Mouse (Mus musculus): ENCODE data around the gene Lhfpl4. TPM values are rescaled to one million over a fixed set of nuclear protein-coding genes. Genes with fewer than 3 reads are reported as not detected.
A peak's percentile ranks its signal among the peaks of the same experiment; 100 is the strongest.

The Lhfpl4 gene
- total and polyA plus RNA-seq, 2 experiments from 2014 or later, result 66.1 to 81.3 TPM

DNA sequence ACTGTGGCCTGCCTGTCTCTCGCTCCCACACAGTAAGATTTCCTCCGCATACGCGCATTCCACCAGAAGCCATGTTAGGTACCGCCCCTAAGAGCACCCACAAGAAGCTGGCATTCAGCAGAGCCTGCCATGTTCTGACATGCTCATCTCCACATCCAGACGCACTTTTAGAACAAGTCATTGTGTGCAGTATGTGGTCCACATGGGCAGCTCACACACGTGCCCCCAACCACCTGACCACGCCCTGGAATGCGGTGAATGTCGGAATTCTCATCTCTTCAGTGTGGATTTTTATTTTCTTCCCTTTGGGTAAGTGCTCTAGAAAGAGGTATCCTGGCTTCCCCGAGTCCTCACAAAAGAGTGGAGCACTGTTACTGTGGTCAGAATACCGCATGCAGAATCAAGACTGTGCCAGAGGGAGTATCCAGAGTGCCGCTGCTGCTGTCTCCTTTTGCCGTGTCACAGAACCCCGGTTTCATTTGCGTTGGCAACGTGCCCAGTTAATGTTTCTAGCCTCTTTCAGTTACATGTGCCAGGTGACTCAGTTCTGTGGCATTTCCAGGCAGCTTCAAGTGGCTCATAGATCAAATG, 28.4 kb downstream of the Lhfpl4 start:
- peak; percentile 30 for DNase-seq (ENCODE audit: low spot score)
- 72% methylated on average over 17 of the region's 17 CpGs for WGBS

DNA sequence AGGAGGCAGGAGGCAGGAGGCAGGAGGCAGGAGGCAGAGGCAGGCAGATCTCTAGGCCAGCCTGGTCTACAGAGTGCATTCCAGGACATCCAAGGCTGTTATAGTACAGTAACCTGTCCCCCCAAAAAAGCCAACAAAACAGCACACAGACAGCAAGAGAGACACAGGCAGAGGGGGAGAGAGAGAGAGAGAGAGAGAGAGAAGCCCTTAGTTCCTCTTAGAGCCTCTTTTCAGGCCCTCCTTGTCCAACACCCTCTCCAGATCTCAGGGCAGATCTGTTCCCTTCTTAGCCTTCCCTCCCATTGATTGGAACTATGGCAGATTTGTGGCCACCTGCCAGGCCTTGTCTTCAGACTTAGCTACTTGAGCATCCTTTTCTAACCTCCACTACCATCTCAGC, 31.7 kb downstream of the Lhfpl4 start:
- no peak for DNase-seq (ENCODE audit: low spot score)
- ATAC-seq (ENCODE audit: low FRiP score), result no peak
- no peaks in the 10 kb centered on the region for H3K9me3 ChIP-seq (ENCODE audit: low read length)
- no peak overlapping the region for H3K27ac ChIP-seq (ENCODE audit: low read depth, low read length)
- no peak for TF ChIP-seq CTCF (IDR thresholded peaks at IDR 0.05)
- no peaks in the 10 kb centered on the region for H3K36me3 ChIP-seq (ENCODE audit: insufficient read depth, low read length)
- no peaks in the 10 kb centered on the region for H3K27me3 ChIP-seq (ENCODE audit: insufficient read depth, low read length)
- no peak overlapping the region for H3K4me2 ChIP-seq (ENCODE audit: low read depth, low read length, poor library complexity, severe bottlenecking)
- H3K4me1 ChIP-seq (ENCODE audit: insufficient read depth, low read length), result no peaks in the 10 kb centered on the region
- H3K9ac ChIP-seq (replicated peaks; ENCODE audit: low read length, poor library complexity, severe bottlenecking), result no peak overlapping the region
- H3K4me3 ChIP-seq (ENCODE audit: low read depth, low read length), result no peak overlapping the region

More for the DNA sequence above, 28.4 kb downstream of the Lhfpl4 start:
- ATAC-seq (ENCODE audit: low FRiP score), result 0 out of 2 replicates have a peak, but pooled peaks have one; percentile 25
- H3K36me3 ChIP-seq (ENCODE audit: insufficient read depth, low read length), result peaks cover 13% of the 10 kb centered on the region
- H3K4me1 ChIP-seq (ENCODE audit: insufficient read depth, low read length), result no peaks in the 10 kb centered on the region
- H3K4me3 ChIP-seq (ENCODE audit: low read depth, low read length), result no peak overlapping the region
- H3K9ac ChIP-seq (replicated peaks; ENCODE audit: low read length, poor library complexity, severe bottlenecking), result no peak overlapping the region
- peak overlapping the region; percentile 12; the same call in 1 of the 2 replicates for H3K27ac ChIP-seq (ENCODE audit: low read depth, low read length)
- no peak for TF ChIP-seq CTCF (IDR thresholded peaks at IDR 0.05)
- no peaks in the 10 kb centered on the region for H3K27me3 ChIP-seq (ENCODE audit: insufficient read depth, low read length)
- H3K9me3 ChIP-seq (ENCODE audit: low read length), result no peaks in the 10 kb centered on the region
- no peak overlapping the region for H3K4me2 ChIP-seq (ENCODE audit: low read depth, low read length, poor library complexity, severe bottlenecking)

DNA sequence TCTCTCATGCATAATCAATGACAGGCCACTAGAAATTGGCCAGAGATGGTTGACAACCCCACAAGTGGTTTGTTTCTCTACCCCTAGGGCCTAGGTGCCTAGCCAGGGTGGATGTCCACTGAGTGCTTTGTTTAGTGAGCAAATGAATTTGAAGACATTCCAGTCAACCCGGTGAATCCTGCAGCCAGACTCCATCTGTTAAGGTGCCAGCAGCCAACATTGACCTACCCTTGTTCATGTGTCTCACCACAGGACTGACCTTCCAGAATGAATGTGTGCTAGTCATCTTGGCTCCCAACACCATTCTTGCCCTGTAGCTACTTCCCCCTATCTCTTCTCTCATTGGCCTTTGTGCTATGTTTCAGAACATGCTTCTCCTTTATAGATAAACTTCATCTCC, 33.2 kb downstream of the Lhfpl4 start:
- TF ChIP-seq CTCF (IDR thresholded peaks at IDR 0.05), result no peak
- no peak overlapping the region for H3K4me2 ChIP-seq (ENCODE audit: low read depth, low read length, poor library complexity, severe bottlenecking)
- DNase-seq (ENCODE audit: low spot score) (no peak), ATAC-seq (ENCODE audit: low FRiP score) (no peak)
- H3K27me3 ChIP-seq (ENCODE audit: insufficient read depth, low read length), result no peaks in the 10 kb centered on the region
- H3K4me3 ChIP-seq (ENCODE audit: low read depth, low read length), result no peak overlapping the region
- H3K4me1 ChIP-seq (ENCODE audit: insufficient read depth, low read length), result no peaks in the 10 kb centered on the region
- no peaks in the 10 kb centered on the region for H3K9me3 ChIP-seq (ENCODE audit: low read length)
- no peaks in the 10 kb centered on the region for H3K36me3 ChIP-seq (ENCODE audit: insufficient read depth, low read length)
- H3K9ac ChIP-seq (replicated peaks; ENCODE audit: low read length, poor library complexity, severe bottlenecking), result no peak overlapping the region
- 93% methylated on average over 1 of the region's 1 CpGs for WGBS
- no peak overlapping the region for H3K27ac ChIP-seq (ENCODE audit: low read depth, low read length)

- DNase-seq (ENCODE audit: low spot score), result no peak
- H3K27ac ChIP-seq (ENCODE audit: low read depth, low read length), result no peak overlapping the region
- no peak overlapping the region for H3K4me2 ChIP-seq (ENCODE audit: low read depth, low read length, poor library complexity, severe bottlenecking)
- no peak for TF ChIP-seq CTCF (IDR thresholded peaks at IDR 0.05)
- WGBS, result 94% methylated on average over 10 of the region's 10 CpGs
- no peak for ATAC-seq (ENCODE audit: low FRiP score)
- H3K9ac ChIP-seq (replicated peaks; ENCODE audit: low read length, poor library complexity, severe bottlenecking), result no peak overlapping the region
- H3K27me3 ChIP-seq (ENCODE audit: insufficient read depth, low read length), result no peaks in the 10 kb centered on the region
- H3K4me3 ChIP-seq (ENCODE audit: low read depth, low read length), result no peak overlapping the region
- H3K9me3 ChIP-seq (ENCODE audit: low read length), result no peaks in the 10 kb centered on the region
- peaks cover 5% of the 10 kb centered on the region; the same call in 1 of the 2 replicates for H3K36me3 ChIP-seq (ENCODE audit: insufficient read depth, low read length)
- H3K4me1 ChIP-seq (ENCODE audit: insufficient read depth, low read length), result no peaks in the 10 kb centered on the region
Measured at GRCm38 (mm10) chr6:113160106-113160505, 35.1 kb downstream of the Lhfpl4 start.

DNA sequence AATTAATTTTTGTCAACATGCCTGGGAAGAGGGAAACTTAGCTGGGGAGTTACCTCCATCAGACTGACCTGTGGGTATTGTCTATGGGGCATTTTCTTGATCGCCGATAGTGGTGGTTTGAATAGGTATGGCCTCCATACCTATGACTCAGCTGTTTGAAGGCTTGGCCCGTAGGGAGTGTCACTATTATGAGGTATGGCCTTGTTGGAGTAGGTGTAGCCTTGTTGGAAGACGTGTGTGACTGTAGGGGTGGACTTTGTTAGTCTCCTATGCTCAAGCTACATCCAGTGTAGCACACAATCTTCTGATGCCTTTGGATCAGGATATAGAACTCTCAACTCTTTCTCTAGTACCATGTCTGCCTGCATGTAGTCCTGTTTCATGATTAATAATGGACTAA, 39.1 kb downstream of the Lhfpl4 start:
- Histone ChIP-seq H3K36me3 (ENCODE audit: insufficient read depth, low read length) (peaks cover 39% of the 10 kb centered on the region), H3K27ac (ENCODE audit: low read depth, low read length) (no peak overlapping the region), H3K27me3 (ENCODE audit: insufficient read depth, low read length) (no peaks in the 10 kb centered on the region), H3K9ac (replicated peaks; ENCODE audit: low read length, poor library complexity, severe bottlenecking) (no peak overlapping the region), H3K4me2 (ENCODE audit: low read depth, low read length, poor library complexity, severe bottlenecking) (no peak overlapping the region), H3K4me1 (ENCODE audit: insufficient read depth, low read length) (no peaks in the 10 kb centered on the region), H3K9me3 (ENCODE audit: low read length) (no peaks in the 10 kb centered on the region), H3K4me3 (ENCODE audit: low read depth, low read length) (no peak overlapping the region)
- DNase-seq (ENCODE audit: low spot score) (no peak), ATAC-seq (ENCODE audit: low FRiP score) (no peak)
- 93% methylated on average over 4 of the region's 4 CpGs for WGBS
- no peak for TF ChIP-seq CTCF (IDR thresholded peaks at IDR 0.05)

DNA sequence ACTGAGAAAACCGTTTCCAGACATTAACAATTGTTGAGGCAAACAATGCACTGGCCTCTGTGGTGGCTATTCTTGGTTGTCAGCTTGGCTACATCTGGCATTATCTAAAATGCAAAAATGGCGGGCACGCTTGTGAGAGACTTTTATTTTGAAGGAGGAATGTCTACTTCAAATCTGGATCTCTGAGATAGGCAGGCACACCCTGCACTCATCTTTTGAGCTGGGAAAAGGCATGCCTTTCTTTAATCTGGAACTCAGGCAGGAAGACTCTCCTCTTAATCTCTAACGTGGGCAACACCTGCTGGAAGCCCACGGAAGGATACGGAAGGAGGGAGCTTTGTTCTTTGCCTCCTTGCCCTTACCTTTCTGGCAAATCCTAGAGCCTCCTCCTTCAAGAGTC, 40.3 kb downstream of the Lhfpl4 start:
- Histone ChIP-seq H3K4me2 (ENCODE audit: low read depth, low read length, poor library complexity, severe bottlenecking) (no peak overlapping the region), H3K27me3 (ENCODE audit: insufficient read depth, low read length) (no peaks in the 10 kb centered on the region), H3K9ac (replicated peaks; ENCODE audit: low read length, poor library complexity, severe bottlenecking) (no peak overlapping the region), H3K4me1 (ENCODE audit: insufficient read depth, low read length) (no peaks in the 10 kb centered on the region), H3K27ac (ENCODE audit: low read depth, low read length) (no peak overlapping the region), H3K4me3 (ENCODE audit: low read depth, low read length) (no peak overlapping the region), H3K9me3 (ENCODE audit: low read length) (no peaks in the 10 kb centered on the region), H3K36me3 (ENCODE audit: insufficient read depth, low read length) (peaks cover 50% of the 10 kb centered on the region)
- TF ChIP-seq CTCF (IDR thresholded peaks at IDR 0.05), result no peak
- ATAC-seq (ENCODE audit: low FRiP score) (no peak), DNase-seq (ENCODE audit: low spot score) (no peak)
- 82% methylated on average over 6 of the region's 6 CpGs for WGBS

All from midbrain, postnatal 0 days (tissue).